Comparison of ENCODE assay signal across 20 mouse cellular contexts in the genomic region with DNA sequence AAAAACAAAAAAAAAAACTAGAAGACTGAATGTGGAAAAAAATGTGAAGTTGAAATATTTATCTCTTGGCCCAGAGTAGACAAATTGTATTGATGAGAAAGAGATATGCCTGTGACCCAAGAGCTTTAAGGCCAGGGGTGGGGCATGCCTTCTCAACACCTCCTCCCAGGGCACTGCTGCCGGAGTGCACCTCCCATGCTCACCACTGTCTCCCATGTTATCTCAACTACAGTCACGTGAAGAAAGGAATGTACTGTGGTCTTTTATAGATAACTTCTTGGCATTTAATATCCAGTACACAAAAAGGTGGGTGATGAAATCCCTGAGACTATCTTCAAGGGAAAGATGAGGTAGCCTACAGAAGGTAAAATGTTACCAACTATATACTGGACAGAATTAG.
A peak's percentile ranks its signal among the peaks of the same experiment; 100 is the strongest.
DNase-seq lines count a peak whose midpoint lies in the region; ATAC-seq and TF ChIP-seq lines count a peak whose summit lies in the region.
"Had no signal": no experiment of that assay in that cellular context is flagged by ENCODE, and none has a peak within 500 bp of the region (broad histone marks: within the 10 kb centered on the region; RNA-seq: fewer than 3 reads in every experiment).

No protein-coding gene starts in this region.

- intact Hi-C loops in gastrocnemius, adult 2 months (cut with DNase I): no loop called here

- H3K4me1 ChIP-seq in G1E (ENCODE audit: insufficient read depth, low read depth, low read length): peaks cover 52% of the 10 kb centered on the region
- peaks cover 2% of the 10 kb centered on the region; the same call in 1 of the 2 replicates for H3K4me1 ChIP-seq in liver, embryonic 16.5 days (ENCODE audit: control insufficient read depth, low read depth, low read length)
- no peaks in the 10 kb centered on the region for H3K4me1 ChIP-seq in forebrain, embryonic 13.5 days
- H3K4me1 ChIP-seq: midbrain, embryonic 13.5 days had no signal

- no peak overlapping the region for H3K4me3 ChIP-seq in gastrocnemius, adult 2 months
- peak overlapping the region; percentile 53; the same call in 1 of the 2 replicates for H3K4me3 ChIP-seq in G1E (ENCODE audit: low read depth, low read length)
- H3K4me3 ChIP-seq in liver, embryonic 16.5 days (ENCODE audit: low read depth, low read length): no peak overlapping the region
- H3K4me3 ChIP-seq in forebrain, embryonic 13.5 days: no peak overlapping the region
- H3K4me3 ChIP-seq: embryonic facial prominence, embryonic 10.5 days; kidney, embryonic 15.5 days; limb, embryonic 12.5 days; midbrain, embryonic 13.5 days had no signal

- DNase-seq in gastrocnemius, adult 2 months: no peak
- DNase-seq in gastrocnemius, postnatal 10 days: no peak
- peak; percentile 50 for DNase-seq in G1E (ENCODE audit: low spot score)
- no peak for DNase-seq in lung, postnatal 25 days (ENCODE audit: low spot score)
- DNase-seq in B cell, adult 2 months: no peak
- DNase-seq: adrenal gland, postnatal 25 days; cerebellum, adult 2 months; gastrocnemius, postnatal 36 days; kidney, postnatal 4 days; lung, embryonic 14.5 days; thymus, postnatal 36 days had no signal

- ATAC-seq in G1E (ENCODE audit: extremely low read depth, insufficient number of reproducible peaks, low FRiP score, poor library complexity, severe bottlenecking): peak; percentile 96
- ATAC-seq in erythroid progenitor cell, adult 5-6 weeks (replicated peaks; ENCODE audit: low FRiP score, poor library complexity, severe bottlenecking): peak; percentile 87
- ATAC-seq in liver, embryonic 16.5 days (ENCODE audit: low read depth): peak; percentile 96
- no peak for ATAC-seq in forebrain, embryonic 13.5 days
- ATAC-seq: forebrain, embryonic 14.5 days; midbrain, embryonic 13.5 days had no signal

- H3K27me3 ChIP-seq in G1E (ENCODE audit: insufficient read depth, low read length): no peaks in the 10 kb centered on the region
- H3K27me3 ChIP-seq in liver, embryonic 16.5 days (ENCODE audit: control insufficient read depth, insufficient read depth, low read depth, low read length): no peaks in the 10 kb centered on the region
- no peaks in the 10 kb centered on the region for H3K27me3 ChIP-seq in forebrain, embryonic 13.5 days
- H3K27me3 ChIP-seq: kidney, embryonic 15.5 days; limb, embryonic 12.5 days; midbrain, embryonic 13.5 days had no signal

- 0 out of 2 replicates have a peak overlapping the region, but pooled peaks have one; percentile 20 for H3K4me2 ChIP-seq in liver, embryonic 16.5 days (ENCODE audit: low read depth, low read length)
- no peak overlapping the region for H3K4me2 ChIP-seq in forebrain, embryonic 13.5 days
- H3K4me2 ChIP-seq: hindbrain, embryonic 14.5 days; kidney, embryonic 15.5 days; limb, embryonic 12.5 days; lung, embryonic 14.5 days; midbrain, embryonic 13.5 days had no signal

- WGBS in liver, embryonic 16.5 days (ENCODE audit: insufficient replicate concordance): 15% methylated on average over 2 of the region's 2 CpGs
- 85% methylated on average over 2 of the region's 2 CpGs for WGBS in forebrain, embryonic 13.5 days

- no peaks in the 10 kb centered on the region for H3K9me3 ChIP-seq in G1E (replicated peaks)
- H3K9me3 ChIP-seq in liver, embryonic 16.5 days (replicated peaks; ENCODE audit: control insufficient read depth, low read length): no peaks in the 10 kb centered on the region
- no peaks in the 10 kb centered on the region for H3K9me3 ChIP-seq in forebrain, embryonic 13.5 days (replicated peaks)
- H3K9me3 ChIP-seq: embryonic facial prominence, embryonic 10.5 days; kidney, embryonic 15.5 days; limb, embryonic 12.5 days; midbrain, embryonic 13.5 days had no signal

- H3K9ac ChIP-seq in liver, embryonic 16.5 days (ENCODE audit: low read depth, low read length): no peak overlapping the region
- H3K9ac ChIP-seq in forebrain, embryonic 13.5 days: no peak overlapping the region
- H3K9ac ChIP-seq: hindbrain, embryonic 14.5 days; kidney, embryonic 15.5 days; limb, embryonic 12.5 days; lung, embryonic 14.5 days; midbrain, embryonic 13.5 days had no signal

- H3K27ac ChIP-seq in gastrocnemius, adult 2 months: peak overlapping the region; percentile 54
- H3K27ac ChIP-seq in liver, embryonic 16.5 days (ENCODE audit: low read length): no peak overlapping the region
- H3K27ac ChIP-seq in forebrain, embryonic 13.5 days: no peak overlapping the region
- H3K27ac ChIP-seq: embryonic facial prominence, embryonic 10.5 days; hindbrain, embryonic 14.5 days; kidney, embryonic 15.5 days; limb, embryonic 12.5 days; midbrain, embryonic 13.5 days had no signal

- no peak for TF ChIP-seq CTCF in gastrocnemius, adult 2 months (IDR thresholded peaks at IDR 0.05)
- TF ChIP-seq CTCF in G1E (IDR thresholded peaks at IDR 0.05; ENCODE audit: low read depth, low read length): no peak

- no peaks in the 10 kb centered on the region for H3K36me3 ChIP-seq in G1E (replicated peaks)
- H3K36me3 ChIP-seq in liver, embryonic 16.5 days (ENCODE audit: control insufficient read depth, insufficient read depth): no peaks in the 10 kb centered on the region
- no peaks in the 10 kb centered on the region for H3K36me3 ChIP-seq in forebrain, embryonic 13.5 days (ENCODE audit: poor library complexity, severe bottlenecking)
- H3K36me3 ChIP-seq: embryonic facial prominence, embryonic 10.5 days; kidney, embryonic 15.5 days; limb, embryonic 12.5 days; midbrain, embryonic 13.5 days had no signal
